Mouse (Mus musculus) liver, embryonic 14.5 days (tissue): Measurements from ENCODE around the gene C130032M10Rik. TPM values are rescaled to one million over a fixed set of nuclear protein-coding genes. Genes with fewer than 3 reads are reported as not detected.
A peak's percentile ranks its signal among the peaks of the same experiment; 100 is the strongest.

Source experiments
- ATAC-seq: fragments of 200-750 bp; cut with Nextera tagmentation; 2 replicates; pipeline ENCODE4 v1.8.0; 2017; ENCODE audit warnings: moderate number of reproducible peaks, mild to moderate bottlenecking, moderate library complexity; ENCODE audit not compliant: insufficient read depth
- DNase-seq, 3 experiments: peaks; one replicate each; pipeline ENCODE4 v3.0.0-alpha.2; 2012 to 2013; ENCODE audit warnings: low read depth in 3 of 3, low spot score in 3 of 3
- H3K27ac ChIP-seq: fragments of 300-500 bp; sonication (generic); 2 replicates; pipeline ENCODE4 v1.5.1; 2014; ENCODE audit warnings: moderate library complexity, mild to moderate bottlenecking, control low read depth, inconsistent platforms
- H3K27me3 ChIP-seq: fragments of 300-500 bp; sonication (generic); 2 replicates; pipeline ENCODE4 v1.6.1; 2014; ENCODE audit warnings: mild to moderate bottlenecking, low read length, moderate library complexity; ENCODE audit not compliant: control insufficient read depth, insufficient read depth
- H3K36me3 ChIP-seq: fragments of 300-500 bp; sonication (generic); replicated peaks from 2 replicates; pipeline ENCODE4 v1.6.1; 2014; ENCODE audit warnings: low read depth; ENCODE audit not compliant: control insufficient read depth, insufficient read depth
- H3K4me1 ChIP-seq, 2 experiments: fragments of 200-500 bp in 1 of 2; fragments of 300-500 bp in 1 of 2; sonication (generic) in 1 of 2; replicated peaks; 2 replicates each; pipeline ENCODE4 v1.6.1; 2012 to 2014; ENCODE audit warnings: antibody characterized with exemption in 1 of 2, inconsistent platforms in 1 of 2, low read length in 1 of 2; ENCODE audit not compliant: control insufficient read depth in 2 of 2, insufficient read depth in 2 of 2
- H3K4me2 ChIP-seq: fragments of 300-500 bp; sonication (generic); 2 replicates; pipeline ENCODE4 v1.6.1; 2014; ENCODE audit warnings: low read depth, mild to moderate bottlenecking, control low read depth, moderate library complexity
- H3K4me3 ChIP-seq, 2 experiments: fragments of 200-500 bp in 1 of 2; fragments of 300-500 bp in 1 of 2; sonication (generic) in 1 of 2; 2 replicates each; pipeline ENCODE4 v1.5.1; 2012 to 2014; ENCODE audit warnings: low read depth in 2 of 2, low read length in 2 of 2, mild to moderate bottlenecking in 2 of 2, control low read depth in 1 of 2, inconsistent platforms in 1 of 2, moderate library complexity in 1 of 2; ENCODE audit not compliant: insufficient read depth in 1 of 2
- H3K9ac ChIP-seq: fragments of 300-500 bp; sonication (generic); replicated peaks from 2 replicates; pipeline ENCODE4 v1.6.1; 2014; ENCODE audit warnings: mild to moderate bottlenecking, control low read depth, moderate library complexity
- H3K9me3 ChIP-seq: fragments of 300-500 bp; sonication (generic); 2 replicates; pipeline ENCODE4 v1.6.1; 2016; ENCODE audit warnings: low read length, mixed read lengths; ENCODE audit not compliant: control insufficient read depth
- CTCF ChIP-seq: IDR thresholded peaks from 2 replicates; pipeline ENCODE4 v1.5.1; 2016; ENCODE audit warnings: antibody characterized with exemption, low read depth, control low read depth
- EP300 ChIP-seq: IDR thresholded peaks from 2 replicates; pipeline ENCODE4 v1.6.1; 2016; ENCODE audit warnings: antibody characterized with exemption, low read depth
- WGBS: fragments of 180-500 bp; shearing (Covaris S2); extraction: QIAGEN DNeasy Blood & Tissue Kit; methylation state at CpG from one replicate; pipeline ENCODE4 v1.1.7; 2014; ENCODE audit not compliant: insufficient replicate concordance; 5-methylcytosine and 5-hydroxymethylcytosine counted together
- polyA plus RNA-seq, 2 experiments: library from polyadenylated mRNA; depleted of rRNA in 1 of 2; stranded (reverse) in 1 of 2; unstranded in 1 of 2; fragments of >200 nt; fragmentation: Nextera tagmentation in 1 of 2; extraction: Ambion mirVana in 1 of 2; gene quantifications; 2 replicates each; pipeline versions ENCODE4 v1.2.1 to v1.2.3; 2012 to 2014

C130032M10Rik gene
- polyA plus RNA-seq, 2 experiments: not detected

DNA sequence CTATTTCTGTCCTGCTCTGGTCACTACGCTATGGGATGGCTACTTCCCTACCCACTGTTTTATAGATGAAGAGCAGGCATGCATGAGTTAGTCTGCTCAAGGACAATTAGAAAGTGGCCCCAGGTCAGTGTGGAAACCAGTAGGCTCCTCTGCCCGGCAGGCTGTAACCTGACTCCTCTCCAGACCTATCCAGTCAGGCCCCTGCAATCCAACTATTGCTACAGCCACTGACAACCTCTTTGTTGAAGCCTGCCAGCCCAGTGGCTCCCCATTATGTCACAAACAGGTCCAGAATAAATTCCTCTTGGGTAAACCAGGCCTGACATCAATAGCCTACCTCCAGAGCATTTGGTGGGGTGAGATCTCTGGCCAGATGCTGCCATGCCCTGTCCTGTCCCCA is 21.1 kb downstream of the C130032M10Rik start:
- H3K27ac ChIP-seq: no peak overlapping the region
- TF ChIP-seq CTCF (no peak), EP300 (no peak)
- peaks cover 0 to 12% of the 10 kb centered on the region in 2 experiments; a peak in 1 of 4 replicates for H3K4me1 ChIP-seq
- peak; percentile 63 for ATAC-seq
- no peak for DNase-seq
- no peaks in the 10 kb centered on the region for H3K36me3 ChIP-seq
- no peaks in the 10 kb centered on the region for H3K27me3 ChIP-seq
- no peaks in the 10 kb centered on the region for H3K9me3 ChIP-seq
- no peak overlapping the region for H3K4me3 ChIP-seq
- no peak overlapping the region for H3K4me2 ChIP-seq
- no peak overlapping the region for H3K9ac ChIP-seq
- 61% methylated on average over 2 of the region's 2 CpGs for WGBS

DNA sequence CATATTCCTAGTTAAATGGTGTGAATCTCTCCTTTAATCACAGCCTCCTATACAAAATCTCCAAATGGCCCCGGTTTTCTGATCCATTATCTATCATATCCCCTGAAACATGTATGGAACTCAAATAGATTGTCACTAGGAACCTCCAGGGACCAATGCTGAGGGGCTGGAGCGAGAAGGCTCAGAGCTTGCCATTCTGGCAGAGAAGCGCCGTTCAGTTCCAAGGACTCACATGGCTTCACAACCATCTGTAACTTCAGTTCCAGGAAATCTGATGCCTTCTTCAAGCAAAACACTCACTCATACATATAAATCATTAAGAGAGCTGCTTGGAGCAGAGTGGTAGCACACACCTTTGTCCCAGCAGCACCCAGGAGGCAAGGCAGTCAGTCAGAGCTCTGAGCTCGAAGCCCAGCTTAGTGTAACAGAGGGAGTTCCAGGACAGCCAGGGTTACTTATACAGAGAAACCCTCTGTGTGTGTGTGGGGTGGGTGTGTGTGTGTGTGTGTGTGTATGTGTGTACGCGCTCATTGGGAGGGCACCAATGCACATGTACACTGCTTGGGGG is 23.6 kb downstream of the C130032M10Rik start:
- H3K36me3 ChIP-seq: no peaks in the 10 kb centered on the region
- TF ChIP-seq CTCF (no peak), EP300 (no peak)
- H3K27me3 ChIP-seq: no peaks in the 10 kb centered on the region
- 70% methylated on average over 7 of the region's 7 CpGs for WGBS
- H3K4me1 ChIP-seq: peaks cover 0 to 12% of the 10 kb centered on the region in 2 experiments; a peak in 1 of 4 replicates
- ATAC-seq (no peak), DNase-seq (no peak)
- no peak overlapping the region for H3K9ac ChIP-seq
- H3K4me3 ChIP-seq: no peak overlapping the region
- H3K9me3 ChIP-seq: no peaks in the 10 kb centered on the region
- no peak overlapping the region for H3K27ac ChIP-seq
- no peak overlapping the region for H3K4me2 ChIP-seq

DNA sequence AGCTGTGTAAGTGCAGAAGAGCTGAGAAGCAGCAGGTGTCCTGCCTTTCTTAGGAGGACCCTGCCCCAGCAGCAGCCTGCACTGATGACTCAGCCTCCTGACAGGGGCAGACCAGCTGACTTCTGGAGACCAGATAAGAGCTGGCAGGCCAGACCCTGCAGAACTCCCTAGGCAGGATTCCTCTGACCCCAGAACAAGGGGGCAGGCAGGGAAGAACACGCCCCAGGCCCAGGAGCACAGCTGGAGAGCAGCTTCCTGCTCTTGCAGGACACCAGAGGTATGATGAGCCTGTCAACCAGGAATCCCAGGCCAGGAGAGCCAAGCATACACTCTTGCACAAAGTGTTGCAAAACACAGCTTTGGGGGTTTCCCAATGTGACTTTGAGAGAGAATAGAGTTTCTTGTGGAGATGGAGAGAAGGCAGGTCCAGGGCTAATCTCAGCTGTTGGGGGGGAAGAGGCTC is 25.8 kb downstream of the C130032M10Rik start:
- Histone ChIP-seq H3K9ac (no peak overlapping the region), H3K4me2 (no peak overlapping the region), H3K4me3 (no peak overlapping the region), H3K4me1 (peaks cover 4 to 26% of the 10 kb centered on the region in 2 experiments; a peak in 3 of 4 replicates), H3K27me3 (no peaks in the 10 kb centered on the region), H3K27ac (no peak overlapping the region), H3K36me3 (no peaks in the 10 kb centered on the region), H3K9me3 (no peaks in the 10 kb centered on the region)
- 15% methylated on average over 1 of the region's 1 CpGs for WGBS
- no peak for DNase-seq
- ATAC-seq: peak; percentile 15; the same call in 1 of the 2 replicates
- TF ChIP-seq EP300 (no peak), CTCF (no peak)

DNA sequence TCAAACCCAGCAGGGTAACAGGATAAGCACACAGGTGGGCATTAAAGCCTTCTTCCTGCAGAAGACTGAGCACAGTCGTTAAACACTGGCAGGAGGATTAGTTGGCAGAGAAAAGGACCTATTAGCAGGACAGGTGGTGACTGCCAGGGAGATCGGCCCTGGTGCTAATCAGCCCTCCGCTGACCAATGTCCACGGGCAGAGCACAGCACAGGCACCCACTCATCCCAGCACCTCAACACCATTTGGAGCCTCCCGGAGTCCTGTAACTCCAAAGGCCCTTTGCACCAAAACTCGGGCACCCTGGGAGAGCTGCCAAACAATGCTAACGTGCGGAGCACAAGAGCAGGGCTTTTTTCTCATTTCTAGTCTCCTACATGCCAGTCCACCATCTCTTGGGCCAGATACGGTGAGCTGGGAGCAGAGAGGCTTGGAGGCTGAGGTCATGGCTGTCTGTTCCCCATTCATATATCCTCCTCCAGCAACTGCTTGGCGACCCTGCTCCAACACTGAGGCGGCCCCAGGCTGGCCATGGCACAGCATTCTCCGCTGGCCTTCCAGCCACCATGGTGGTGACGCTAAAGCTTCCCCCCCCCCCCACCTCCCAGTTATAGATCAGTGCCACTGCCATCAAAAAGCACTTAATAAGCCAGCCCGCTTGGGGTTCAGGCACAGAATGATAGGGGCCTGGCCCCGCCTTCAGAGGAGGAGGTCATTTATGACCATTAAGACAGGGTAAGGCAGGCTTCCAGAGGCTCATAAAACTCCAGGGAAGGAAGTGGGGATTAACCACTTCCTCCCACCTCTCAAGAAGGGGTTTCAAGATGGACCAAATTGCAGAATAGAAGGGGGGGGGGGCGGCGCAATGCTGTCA is 28.6 kb downstream of the C130032M10Rik start:
- Histone ChIP-seq H3K27me3 (no peaks in the 10 kb centered on the region), H3K4me3 (no peak overlapping the region), H3K9ac (no peak overlapping the region), H3K36me3 (no peaks in the 10 kb centered on the region), H3K27ac (no peak overlapping the region), H3K4me2 (no peak overlapping the region), H3K4me1 (peaks cover 6 to 42% of the 10 kb centered on the region in 2 experiments), H3K9me3 (no peaks in the 10 kb centered on the region)
- no peak for TF ChIP-seq CTCF
- TF ChIP-seq EP300: no peak
- WGBS: 50% methylated on average over 17 of the region's 17 CpGs
- DNase-seq (no peak), ATAC-seq (no peak)

DNA sequence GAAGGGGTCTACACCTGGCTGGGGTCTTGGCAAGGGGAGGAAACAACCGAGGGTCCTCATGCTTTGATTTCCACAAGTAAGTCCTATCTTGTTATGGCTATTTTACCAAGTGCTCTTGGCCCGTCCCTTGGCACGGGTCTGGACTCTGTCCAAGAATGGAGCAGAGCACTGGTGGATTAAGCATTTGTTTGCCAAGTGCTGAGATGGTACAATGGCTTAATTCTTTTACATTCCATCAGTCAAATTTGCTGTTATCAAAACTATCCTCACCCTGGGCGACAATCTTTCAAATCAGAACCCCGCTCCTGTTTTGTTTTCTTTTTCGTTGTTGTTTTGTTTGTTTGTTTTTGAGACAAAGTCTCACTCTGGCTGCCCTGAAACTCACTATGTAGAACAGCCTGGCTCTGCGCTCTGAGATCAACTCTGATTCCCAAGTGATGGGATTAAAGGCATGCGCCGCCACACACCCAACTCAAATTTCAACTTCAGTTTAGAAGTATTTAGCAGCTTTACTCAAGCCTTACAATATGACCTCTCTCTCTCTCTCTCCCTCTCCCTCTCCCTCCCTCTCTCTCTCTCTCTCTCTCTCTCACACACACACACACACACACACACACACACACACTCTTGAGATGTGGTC is 29.4 kb downstream of the C130032M10Rik start:
- Histone ChIP-seq H3K9ac (no peak overlapping the region), H3K4me2 (no peak overlapping the region)

More for the DNA sequence above, 29.4 kb downstream of the C130032M10Rik start:
- Histone ChIP-seq H3K36me3 (no peaks in the 10 kb centered on the region), H3K9me3 (no peaks in the 10 kb centered on the region), H3K4me3 (no peak overlapping the region), H3K27ac (no peak overlapping the region), H3K4me1 (peaks cover 6 to 42% of the 10 kb centered on the region in 2 experiments), H3K27me3 (no peaks in the 10 kb centered on the region)
- DNase-seq: no peak
- 56% methylated on average over 9 of the region's 9 CpGs for WGBS
- no peak for ATAC-seq
- TF ChIP-seq EP300 (no peak), CTCF (no peak)
